Mouse (Mus musculus) forelimb bud, embryonic 11.5 days (tissue): ENCODE data around the gene Gm12166.

Source experiments
- DNase-seq: peaks from one replicate; pipeline ENCODE4 v3.0.0-alpha.2; 2012; ENCODE audit warnings: low read depth, low spot score

Gene Gm12166

GRCm38 (mm10) chr11:46016061-46016460, 36.1 kb downstream of the Gm12166 start:
- DNase-seq, result peak; percentile 67
